Mouse (Mus musculus): Measurements from ENCODE around the gene Grb10.

DNA sequence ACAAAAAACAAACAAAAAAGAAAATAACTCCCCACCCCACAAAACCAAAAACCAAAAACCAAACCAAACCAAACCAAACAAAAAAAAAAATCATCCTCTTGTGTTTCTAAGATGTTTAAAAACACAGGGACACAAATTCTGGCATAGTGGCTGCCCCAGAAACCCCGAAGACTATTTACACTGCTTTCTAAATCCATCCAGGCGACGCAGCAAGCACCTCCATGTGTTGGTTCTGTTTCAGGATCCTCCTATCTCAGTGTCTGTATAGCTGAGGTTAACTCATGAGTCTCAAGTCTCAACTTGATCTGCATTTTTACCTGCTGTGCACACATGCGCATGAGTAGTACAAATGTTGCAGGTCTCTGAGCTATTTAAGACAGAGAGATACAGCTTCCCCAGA is 1.9 kb upstream of the Grb10 start:
- TF ChIP-seq CTCF (IDR thresholded peaks at IDR 0.05; ENCODE audit: insufficient read depth, low read depth, low read length), result no peak
- no peak for TF ChIP-seq POLR2A (IDR thresholded peaks at IDR 0.05; ENCODE audit: insufficient read depth, low read depth, low read length)

Data from olfactory bulb, adult 2 months (tissue).